Mouse (Mus musculus) urinary bladder, postnatal 36 days (tissue): Measurements from ENCODE around the gene Taar3.

Experiments
- DNase-seq, 2 experiments: peaks; one replicate each; pipeline ENCODE4 v3.0.0; 2022; ENCODE audit warnings: low spot score in 2 of 2, mixed read lengths in 1 of 2

Taar3 gene

DNA sequence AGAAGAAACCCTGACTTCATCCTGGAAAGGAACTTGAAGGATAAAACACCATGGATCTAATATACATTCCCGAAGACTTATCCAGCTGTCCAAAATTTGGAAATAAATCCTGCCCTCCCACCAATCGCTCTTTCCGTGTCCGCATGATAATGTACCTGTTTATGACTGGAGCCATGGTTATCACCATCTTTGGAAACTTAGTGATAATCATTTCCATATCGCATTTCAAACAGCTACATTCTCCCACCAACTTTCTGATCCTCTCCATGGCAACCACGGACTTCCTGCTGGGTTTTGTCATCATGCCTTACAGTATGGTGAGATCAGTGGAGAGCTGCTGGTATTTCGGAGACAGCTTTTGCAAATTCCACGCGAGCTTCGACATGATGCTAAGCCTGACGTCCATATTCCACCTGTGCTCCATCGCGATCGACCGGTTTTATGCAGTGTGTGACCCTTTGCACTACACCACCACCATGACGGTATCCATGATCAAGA is at the start of gene Taar3:
TSS of gene Taar3 (plus strand) at position 51 of the 498 bp plus-strand sequence.
- no peak for DNase-seq

DNA sequence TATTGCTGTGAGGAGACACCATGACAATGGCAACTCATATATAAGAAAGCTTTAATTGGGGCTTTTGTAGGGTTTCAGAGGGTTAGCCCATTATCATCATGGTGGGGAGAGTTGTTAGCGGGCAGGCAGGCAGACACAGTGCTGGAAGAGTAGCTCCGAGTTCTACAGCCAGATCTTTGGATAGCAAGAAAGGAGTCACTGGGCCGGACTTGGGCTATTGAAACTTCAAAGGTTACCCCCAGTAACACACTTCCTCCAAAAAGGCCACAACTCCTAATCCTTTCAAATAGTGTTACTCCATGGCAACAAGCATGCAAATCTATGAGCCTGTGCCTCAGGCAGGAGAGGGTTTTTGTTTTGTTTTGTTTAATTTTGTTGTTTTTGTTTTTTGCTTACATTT is 48.2 kb upstream of the Taar3 start:
- DNase-seq: no peak

DNA sequence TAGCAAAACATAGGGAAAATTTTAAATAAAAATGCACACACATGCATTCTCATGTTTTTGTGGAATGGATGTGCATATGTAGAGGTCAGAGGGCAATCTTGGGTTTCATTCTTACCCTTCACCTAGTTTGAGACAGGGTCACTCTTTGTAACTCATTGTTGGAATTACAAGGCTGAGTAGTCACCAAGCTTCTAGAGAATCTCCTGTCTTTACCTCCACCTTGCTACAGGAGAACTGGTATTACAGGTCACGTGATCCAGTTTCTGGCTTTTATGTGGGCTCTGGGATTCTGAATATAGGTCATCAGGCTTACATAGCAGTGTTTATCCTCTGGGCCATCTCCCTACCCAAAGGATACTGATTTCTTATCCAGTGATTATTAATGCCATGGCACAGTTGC is 43.7 kb upstream of the Taar3 start:
- DNase-seq: no peak

DNA sequence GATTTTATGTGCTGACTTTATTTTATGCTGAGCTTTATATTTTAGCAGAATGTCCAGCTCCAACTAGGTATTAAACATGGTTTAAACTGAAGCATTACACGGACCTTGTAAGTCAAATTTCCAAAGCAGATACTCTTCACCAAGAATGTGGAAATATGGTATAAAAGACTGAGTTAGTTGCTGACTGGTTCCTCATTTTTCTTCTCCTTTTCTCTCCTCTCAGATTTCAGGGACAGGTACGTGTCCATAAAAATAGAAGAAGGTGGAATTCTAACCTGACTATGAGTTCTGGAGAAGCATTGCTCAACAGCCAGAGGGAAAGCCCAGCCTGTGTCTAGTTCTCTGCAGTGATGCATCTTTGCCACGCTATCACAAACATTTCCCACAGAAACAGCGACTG is 29.3 kb upstream of the Taar3 start, which contains the start of gene Taar1:
TSS of gene Taar1 (plus strand) at position 301 of the 400 bp plus-strand sequence.
- no peak for DNase-seq

DNA sequence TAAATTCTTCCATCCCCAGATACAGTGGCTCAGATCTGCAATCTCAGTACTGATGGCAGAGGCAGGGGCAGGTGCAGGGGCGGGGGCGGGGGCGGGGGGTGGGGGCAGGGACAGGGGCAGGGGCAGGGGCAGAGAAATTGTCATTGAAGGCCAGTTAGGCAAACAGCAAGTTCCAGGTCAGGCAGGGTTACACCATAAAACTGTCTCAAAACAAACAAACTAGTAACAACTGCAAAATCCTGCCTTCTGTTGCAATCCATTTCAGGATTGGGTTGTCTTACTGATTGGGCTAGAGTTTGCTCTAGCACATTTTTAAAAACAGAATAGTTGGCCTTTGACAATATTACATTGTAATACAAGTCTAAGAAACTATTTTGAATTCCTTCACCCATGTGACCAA is 26.9 kb upstream of the Taar3 start:
- no peak for DNase-seq

DNA sequence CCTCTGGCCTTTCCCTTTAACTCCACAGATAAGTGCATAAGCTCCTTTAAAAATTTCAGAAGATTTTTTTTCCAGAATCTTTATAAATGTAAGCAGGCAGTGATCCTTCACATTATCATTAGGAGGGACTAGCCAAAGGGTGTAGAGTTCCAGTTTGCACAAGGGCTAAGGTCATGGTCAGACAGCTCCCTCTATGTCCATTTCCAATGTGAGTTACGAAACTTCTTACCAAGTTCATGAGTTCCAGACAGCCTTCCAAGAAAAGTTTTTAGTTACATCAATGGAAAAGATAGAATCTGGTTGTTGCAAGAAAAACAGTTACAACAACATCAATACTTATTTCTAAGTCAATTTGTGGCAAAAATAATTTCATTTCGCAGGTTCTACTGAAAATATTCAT is 25.4 kb upstream of the Taar3 start:
- no peak for DNase-seq

DNA sequence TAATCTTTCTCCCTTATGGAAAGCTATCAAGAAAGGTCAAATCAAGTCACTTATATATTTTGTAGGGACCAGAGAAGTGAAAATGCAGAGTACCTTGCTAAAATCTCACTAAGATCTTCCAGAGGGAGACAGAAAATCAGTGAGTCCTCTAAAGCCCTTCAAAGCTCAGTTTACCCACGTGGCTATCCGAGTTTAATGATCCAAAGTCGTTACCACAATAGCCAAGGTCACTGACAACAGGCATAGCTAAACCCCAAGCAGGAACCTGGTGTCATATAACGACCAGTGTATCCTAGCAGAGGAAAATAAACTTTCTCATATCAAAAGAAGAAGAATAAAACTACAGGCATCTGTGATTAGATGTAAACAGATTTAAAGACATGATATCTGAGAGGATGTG is 11.7 kb upstream of the Taar3 start:
- DNase-seq: no peak

DNA sequence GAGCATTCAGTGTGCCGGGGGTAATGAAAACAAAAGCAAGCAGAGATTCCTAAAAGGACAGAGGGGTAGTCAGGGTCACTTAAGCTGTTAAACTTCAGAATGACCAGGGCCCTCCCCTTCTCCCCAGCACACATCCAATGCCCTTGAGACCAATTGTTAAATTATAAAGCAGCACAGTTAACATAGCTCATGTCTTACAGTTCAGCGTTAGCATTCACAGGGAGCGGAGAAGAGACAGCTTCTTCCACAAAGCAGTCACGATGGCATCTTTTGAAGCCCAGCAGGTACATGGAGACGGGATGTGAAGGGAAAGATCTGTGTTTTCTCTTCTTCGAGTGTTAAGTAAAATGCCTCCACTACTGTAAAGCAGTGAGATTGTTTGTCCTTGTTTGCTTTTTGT is 11.0 kb upstream of the Taar3 start, which contains the start of gene Taar2:
TSS of gene Taar2 (plus strand) at position 261 of the 400 bp plus-strand sequence.
- no peak for DNase-seq

DNA sequence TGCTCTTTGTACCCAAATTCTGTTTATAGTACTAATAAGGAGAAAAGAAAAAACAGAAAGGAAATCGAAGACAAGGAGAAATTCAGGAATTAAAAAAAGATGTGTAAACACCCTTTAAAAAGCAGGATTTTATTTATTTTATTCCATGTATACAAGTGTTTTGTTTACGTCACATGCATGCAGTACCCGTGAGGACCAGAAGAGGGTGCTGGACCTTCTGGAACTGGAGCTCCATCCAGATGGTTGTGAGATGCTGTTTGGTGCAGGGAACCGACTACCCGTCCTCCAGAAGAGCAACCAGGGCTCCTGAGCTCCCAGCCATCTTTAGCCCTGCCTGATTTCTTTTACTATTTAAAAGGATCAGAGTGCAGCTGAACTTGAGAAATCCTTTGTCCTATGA is 6.9 kb upstream of the Taar3 start:
- no peak for DNase-seq

DNA sequence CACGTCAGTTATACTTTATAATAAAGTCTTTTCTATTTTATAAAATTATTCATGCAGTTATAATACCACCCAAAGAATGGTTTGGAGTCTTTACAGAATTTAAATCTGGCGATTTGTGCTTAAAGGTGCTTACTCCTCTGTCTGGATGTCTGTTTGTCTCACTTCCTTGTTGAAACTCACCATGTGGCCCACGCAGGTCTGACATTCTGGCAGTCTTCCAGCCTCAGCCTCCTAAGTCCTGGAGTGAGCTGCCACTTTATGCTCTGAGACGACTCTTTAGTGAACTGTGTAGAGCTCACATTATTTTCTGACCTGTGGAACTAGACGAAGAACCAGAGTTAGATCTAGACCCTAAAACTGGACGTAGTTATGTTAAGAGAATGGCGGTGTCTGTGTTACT is 1.3 kb upstream of the Taar3 start:
- no peak for DNase-seq

DNA sequence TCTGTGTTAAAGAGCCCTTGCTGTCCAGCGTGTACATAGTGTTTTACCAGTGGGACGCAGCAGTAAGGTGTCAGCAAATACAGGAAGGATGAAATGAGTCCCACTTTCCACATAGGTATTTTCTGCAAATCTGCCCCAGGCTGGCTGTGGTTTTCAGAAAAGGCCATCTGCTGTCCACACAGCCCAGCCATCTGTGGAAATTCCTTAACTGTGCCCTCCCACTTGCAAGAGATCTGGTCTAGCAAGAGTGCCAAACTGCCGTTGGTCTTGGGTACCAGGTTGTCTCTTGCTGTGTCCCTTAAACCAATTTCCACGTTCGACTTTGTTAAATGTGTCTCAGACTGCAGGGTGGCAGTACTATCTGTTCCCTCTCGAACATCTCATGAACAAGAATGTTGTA is 2.4 kb downstream of the Taar3 start:
- no peak for DNase-seq

DNA sequence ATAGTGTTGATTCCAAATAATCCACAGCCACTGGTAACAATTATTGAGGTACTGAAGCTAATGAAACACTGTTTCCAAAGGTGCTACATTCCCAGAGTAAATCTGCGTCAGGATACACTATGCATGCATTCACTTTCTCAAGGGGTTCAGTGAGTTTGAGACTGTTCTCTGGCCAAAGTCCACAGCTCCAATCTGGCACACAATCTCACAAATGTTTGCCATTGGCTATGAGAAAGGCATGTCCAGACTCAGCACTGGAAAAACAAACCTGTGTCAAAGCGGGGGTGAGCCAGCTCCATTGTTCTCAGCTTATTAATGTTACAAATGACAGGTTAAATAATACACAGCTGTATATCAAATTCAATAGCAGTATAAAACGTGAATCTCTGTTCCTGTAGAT is 9.7 kb downstream of the Taar3 start:
- DNase-seq: peak; percentile 32 to 36

DNA sequence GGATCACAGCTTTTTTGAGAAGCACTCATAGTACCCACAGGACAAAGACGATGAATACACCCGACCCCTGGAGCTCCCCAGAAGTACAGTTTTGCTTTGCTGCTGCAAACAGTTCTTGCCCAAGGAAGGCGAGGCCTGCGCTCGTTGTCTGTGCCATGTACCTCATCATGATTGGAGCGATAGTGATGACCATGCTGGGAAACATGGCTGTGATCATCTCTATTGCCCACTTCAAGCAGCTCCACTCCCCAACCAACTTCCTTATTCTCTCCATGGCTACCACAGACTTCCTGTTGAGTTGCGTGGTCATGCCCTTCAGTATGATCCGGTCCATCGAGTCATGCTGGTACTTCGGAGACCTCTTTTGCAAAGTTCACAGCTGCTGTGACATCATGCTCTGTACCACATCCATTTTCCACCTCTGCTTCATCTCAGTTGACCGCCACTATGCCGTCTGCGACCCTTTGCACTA is 11.1 kb downstream of the Taar3 start, which contains the start of gene Taar4:
TSS of gene Taar4 (plus strand) at position 51 of the 472 bp plus-strand sequence.
- no peak for DNase-seq

DNA sequence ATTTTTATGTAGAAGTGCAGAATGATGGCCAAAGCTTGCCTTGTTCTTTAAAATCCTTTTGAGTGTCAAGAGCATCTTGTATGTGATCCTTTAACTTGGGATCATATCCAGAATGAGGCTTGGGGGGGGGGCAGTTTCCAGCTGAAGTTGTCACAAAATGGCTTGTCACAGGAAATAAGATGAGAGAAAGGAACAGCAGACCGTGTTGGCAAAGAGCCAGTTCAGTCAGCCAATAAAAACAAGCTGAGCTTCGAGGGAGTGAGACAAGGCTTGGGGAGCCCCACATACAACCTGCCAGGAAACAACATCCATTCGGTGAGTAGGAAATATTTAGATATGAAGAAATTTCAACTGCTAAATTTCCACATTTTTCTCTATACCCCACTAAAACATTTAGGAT is 14.1 kb downstream of the Taar3 start:
- DNase-seq: no peak

DNA sequence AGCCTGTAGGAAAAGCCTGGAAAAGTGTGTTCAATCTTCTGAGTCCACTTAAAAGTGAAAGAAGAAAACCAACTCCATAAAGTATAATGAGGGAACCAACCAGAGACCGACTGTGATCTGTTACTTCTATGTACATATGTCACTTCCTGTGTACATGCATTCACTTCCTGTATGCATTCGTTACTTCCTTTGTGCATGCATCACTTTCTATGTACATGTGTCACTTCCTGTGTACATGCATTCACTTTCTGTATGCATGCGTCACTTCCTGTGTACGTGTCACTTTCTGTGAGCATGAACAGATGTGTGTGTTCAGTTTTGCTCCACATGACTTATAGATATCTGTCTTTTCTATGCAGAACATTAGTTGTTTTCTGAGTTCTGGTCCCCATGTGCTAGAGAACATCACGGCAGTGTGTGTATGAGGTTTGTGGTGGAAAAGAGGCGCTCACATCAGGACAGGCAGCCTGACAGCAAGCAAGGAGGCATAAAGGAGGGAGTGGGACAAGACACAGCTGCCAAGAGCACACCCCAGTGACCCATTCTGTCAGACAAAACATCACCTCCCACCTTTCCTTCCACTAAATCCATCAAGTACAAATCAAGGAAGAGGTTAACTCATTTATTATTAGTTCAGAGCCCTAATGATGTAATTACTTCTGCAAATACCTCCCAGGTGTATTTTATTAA is 15.7 kb downstream of the Taar3 start:
- no peak for DNase-seq

DNA sequence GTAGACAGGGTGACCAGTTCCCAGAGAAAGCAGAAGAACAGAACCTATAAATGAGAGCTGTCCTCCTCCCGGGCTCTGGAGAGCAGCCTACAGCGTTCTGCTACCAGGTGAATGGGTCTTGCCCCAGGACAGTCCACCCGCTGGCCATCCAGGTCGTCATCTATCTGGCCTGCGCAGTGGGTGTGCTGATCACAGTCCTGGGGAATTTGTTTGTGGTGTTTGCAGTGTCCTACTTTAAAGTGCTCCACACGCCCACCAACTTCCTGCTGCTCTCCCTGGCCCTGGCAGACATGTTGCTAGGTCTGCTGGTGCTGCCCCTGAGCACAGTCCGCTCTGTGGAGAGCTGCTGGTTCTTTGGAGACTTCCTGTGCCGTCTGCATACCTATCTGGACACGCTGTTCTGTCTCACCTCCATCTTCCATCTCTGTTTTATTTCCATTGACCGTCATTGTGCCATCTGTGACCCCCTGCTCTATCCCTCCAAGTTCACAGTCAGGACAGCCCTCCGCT is 21.4 kb downstream of the Taar3 start, which contains the start of gene Taar5:
TSS of gene Taar5 (plus strand) at position 51 of the 510 bp plus-strand sequence.
- no peak for DNase-seq

DNA sequence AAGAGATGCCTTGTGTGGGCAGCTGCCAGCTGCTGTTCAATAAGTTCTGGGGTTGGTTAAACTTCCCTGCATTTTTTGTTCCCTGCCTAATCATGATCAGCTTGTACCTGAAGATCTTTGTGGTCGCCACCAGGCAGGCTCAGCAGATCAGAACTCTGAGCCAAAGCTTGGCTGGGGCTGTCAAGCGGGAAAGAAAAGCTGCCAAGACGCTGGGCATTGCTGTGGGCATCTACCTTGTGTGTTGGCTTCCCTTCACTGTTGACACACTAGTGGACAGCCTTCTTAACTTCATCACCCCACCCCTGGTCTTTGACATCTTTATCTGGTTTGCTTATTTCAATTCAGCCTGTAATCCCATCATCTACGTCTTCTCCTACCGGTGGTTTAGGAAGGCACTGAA is 21.9 kb downstream of the Taar3 start:
- no peak for DNase-seq

DNA sequence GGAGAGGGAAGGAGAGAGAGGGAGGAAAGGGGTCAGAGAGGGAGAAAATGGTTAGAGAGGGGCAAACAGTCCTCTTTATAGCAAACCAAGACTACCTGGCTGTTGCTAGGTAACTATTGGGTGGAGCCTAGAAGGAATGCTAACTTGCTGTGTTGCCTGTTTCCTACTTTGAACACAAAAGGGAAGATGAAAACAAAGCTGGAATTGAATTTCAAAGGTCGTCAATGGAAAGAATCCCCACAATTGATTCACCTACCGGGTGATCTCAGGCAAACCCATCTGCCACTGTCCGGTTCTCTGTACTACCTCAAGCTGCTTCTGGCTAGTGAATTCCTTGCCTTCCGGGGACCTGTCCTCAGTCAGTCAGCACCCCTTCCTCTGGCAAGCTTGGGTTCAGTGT is 28.6 kb downstream of the Taar3 start:
- DNase-seq: no peak

DNA sequence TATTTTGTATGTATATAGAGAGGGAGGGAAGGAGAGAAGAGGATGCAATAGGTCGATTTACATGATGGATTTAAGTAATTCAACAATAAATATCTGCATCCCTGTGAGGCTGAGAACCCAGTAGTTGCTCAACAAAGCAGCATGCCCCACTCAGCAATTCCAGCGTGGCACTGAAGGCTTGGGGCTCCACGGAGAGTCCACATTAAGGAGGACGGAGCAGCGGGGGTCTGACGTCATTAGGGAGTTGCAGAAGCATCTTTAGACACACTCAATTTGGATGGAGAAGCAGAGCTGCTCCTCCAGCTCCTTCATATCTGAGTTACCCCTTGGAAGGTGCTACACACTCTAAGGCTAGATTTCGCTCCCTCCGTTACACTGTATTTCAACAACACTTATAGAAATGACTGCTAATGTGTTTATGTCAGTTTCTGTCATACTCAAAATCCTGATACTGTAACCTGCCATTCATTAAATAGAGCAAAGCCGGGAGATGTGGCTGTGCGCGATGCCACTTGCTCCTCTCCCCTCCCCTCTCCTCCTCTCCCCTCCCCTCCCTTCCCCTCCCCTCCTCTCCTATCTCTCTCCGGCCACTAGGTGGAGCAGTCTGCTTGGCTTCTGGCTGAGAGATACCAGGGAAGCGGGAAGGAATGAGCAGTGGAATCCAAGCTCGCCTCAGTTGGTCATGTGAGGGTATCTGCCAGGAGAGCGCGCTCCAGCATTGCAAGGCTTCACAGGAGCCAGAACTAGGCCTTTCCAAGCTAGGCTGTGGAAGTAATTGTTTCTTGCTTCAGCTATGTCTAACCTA is 29.7 kb downstream of the Taar3 start:
- DNase-seq: peak; percentile 49 to 61

DNA sequence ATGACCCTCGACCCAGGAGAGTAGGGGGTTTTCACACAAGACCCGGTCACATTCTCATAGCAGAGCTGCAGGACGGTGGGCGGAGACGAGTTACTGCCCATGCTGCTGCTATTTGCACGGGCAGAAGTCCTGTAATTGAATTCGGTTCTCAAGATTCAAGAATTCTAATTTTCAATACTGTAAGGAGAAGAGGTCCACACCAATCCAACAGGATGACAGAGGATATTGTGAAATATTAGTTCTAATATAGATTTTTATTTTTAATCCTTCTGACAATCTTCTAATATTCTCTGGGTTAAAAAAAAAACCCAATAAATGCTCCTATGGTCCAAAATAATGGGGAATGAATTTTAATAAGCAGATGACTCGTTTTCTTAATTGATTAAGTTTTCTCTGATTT is 36.2 kb downstream of the Taar3 start, which contains the start of gene Taar6:
TSS of gene Taar6 (minus strand) at position 101 of the 400 bp plus-strand sequence.
- no peak for DNase-seq

DNA sequence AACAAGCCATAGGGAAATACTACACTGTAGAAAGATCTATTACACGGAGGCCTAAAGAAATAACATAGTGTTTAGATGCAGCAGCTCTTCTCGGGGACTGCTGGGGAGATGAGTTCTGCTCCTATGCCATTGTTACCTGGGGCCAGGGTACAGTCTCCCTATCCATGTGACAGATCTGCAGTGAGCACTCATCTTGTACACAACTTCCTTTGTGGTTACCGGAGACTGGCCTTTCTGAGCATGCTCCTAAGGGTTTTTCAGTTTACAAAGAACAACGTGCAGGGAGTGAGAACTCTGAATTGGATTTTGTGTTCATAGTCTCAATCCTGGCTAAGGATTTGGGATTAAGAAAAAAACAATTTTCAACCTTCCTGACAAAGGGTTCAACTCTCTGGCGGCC is 37.1 kb downstream of the Taar3 start:
- no peak for DNase-seq

DNA sequence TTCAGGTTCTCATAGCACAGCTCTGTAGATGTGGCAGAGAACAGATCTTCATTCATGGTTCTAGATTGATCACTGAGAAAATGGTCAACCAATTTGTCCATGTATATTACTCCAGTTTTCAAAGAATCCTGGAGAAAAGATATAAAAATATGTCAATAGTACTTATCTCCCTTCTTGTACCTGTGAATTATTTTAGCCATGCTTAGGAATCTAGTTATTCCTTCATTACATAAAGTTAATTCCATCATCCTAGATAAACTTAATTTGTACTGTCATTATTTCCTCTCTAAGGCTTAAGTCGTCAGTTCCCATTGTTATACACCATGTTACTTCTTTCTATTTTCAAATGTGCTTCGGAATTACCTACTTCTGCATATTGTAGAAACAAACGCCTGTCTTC is 44.0 kb downstream of the Taar3 start, which contains the start of gene Taar7a:
TSS of gene Taar7a (minus strand) at position 101 of the 400 bp plus-strand sequence.
- DNase-seq: no peak
